Mouse (Mus musculus) neural tube, embryonic 11.5 days (tissue): ENCODE data around the gene Plekhg5. TPM values are rescaled to one million over a fixed set of nuclear protein-coding genes. Genes with fewer than 3 reads are reported as not detected.

ENCODE experiments used
- ATAC-seq: fragments of 200-750 bp; cut with Nextera tagmentation; 2 replicates; pipeline ENCODE4 v1.8.0; 2017; ENCODE audit warnings: moderate number of reproducible peaks, mild to moderate bottlenecking, moderate TSS enrichment, moderate library complexity; ENCODE audit not compliant: insufficient read depth, low FRiP score, low TSS enrichment
- DNase-seq: peaks from one replicate; pipeline ENCODE4 v3.0.0-alpha.2; 2015; ENCODE audit warnings: low spot score
- H3K27ac ChIP-seq: fragments of 300-500 bp; sonication (generic); 2 replicates; pipeline ENCODE4 v1.5.1; 2014; ENCODE audit warnings: low read depth, mild to moderate bottlenecking, low read length
- H3K27me3 ChIP-seq: fragments of 300-500 bp; sonication (generic); 2 replicates; pipeline ENCODE4 v1.6.1; 2014; ENCODE audit warnings: mild to moderate bottlenecking, low read length, mixed read lengths; ENCODE audit not compliant: control insufficient read depth, insufficient read depth
- H3K36me3 ChIP-seq: fragments of 300-500 bp; sonication (generic); 2 replicates; pipeline ENCODE4 v1.6.1; 2014; ENCODE audit warnings: mild to moderate bottlenecking, low read length, moderate library complexity, mixed read lengths; ENCODE audit not compliant: control insufficient read depth, insufficient read depth
- H3K4me1 ChIP-seq: fragments of 300-500 bp; sonication (generic); 2 replicates; pipeline ENCODE4 v1.6.1; 2014; ENCODE audit warnings: low read length, mixed read lengths; ENCODE audit not compliant: control insufficient read depth, insufficient read depth
- H3K4me2 ChIP-seq: fragments of 300-500 bp; sonication (generic); 2 replicates; pipeline ENCODE4 v1.6.1; 2014; ENCODE audit warnings: low read depth, mild to moderate bottlenecking, moderate library complexity
- H3K4me3 ChIP-seq: fragments of 300-500 bp; sonication (generic); 2 replicates; pipeline ENCODE4 v1.5.1; 2014; ENCODE audit warnings: low read depth, low read length
- H3K9ac ChIP-seq: fragments of 300-500 bp; sonication (generic); 2 replicates; pipeline ENCODE4 v1.6.1; 2014; ENCODE audit warnings: mild to moderate bottlenecking, low read length
- H3K9me3 ChIP-seq: fragments of 300-500 bp; sonication (generic); 2 replicates; pipeline ENCODE4 v1.6.1; 2016; ENCODE audit warnings: low read length; ENCODE audit not compliant: control insufficient read depth
- WGBS: fragments of 180-500 bp; shearing (Covaris S2); extraction: QIAGEN DNeasy Blood & Tissue Kit; methylation state at CpG from one replicate; pipeline ENCODE4 v1.1.7; 2014; 5-methylcytosine and 5-hydroxymethylcytosine counted together
- polyA plus RNA-seq: library from polyadenylated mRNA; unstranded; fragments of >200 nt; fragmentation: Nextera tagmentation; extraction: Ambion mirVana; gene quantifications from 2 replicates; pipeline ENCODE4 v1.2.1, GENCODE M21; 2014

The Plekhg5 gene
- polyA plus RNA-seq, 1 experiment from 2014 or later: 7.2 TPM

DNA sequence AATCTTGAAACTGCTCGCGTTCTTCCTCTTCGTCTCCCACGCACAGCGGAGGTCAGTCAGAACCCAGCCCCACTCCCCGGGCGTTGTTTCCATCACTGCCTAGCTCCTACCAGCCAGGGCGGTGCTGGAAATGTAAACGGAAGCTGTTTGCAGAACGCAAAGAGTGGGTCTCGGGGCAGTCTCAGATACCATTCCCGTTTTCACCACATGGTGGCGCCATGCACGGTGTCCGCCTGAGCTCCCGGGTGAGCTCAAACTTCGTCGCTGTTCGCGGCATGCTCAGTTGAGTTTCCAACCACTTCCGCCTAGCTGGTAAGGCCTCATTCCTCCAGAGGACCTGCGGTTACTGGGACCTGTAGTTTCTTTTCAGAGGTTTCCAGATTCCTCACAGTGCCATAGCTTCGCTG is 81.5 kb downstream of the Plekhg5 start:
- H3K27me3 ChIP-seq: peaks cover 57% of the 10 kb centered on the region
- H3K4me3 ChIP-seq: no peak overlapping the region
- under 1% methylated on average over 23 of the region's 23 CpGs for WGBS
- no peaks in the 10 kb centered on the region for H3K9me3 ChIP-seq
- H3K27ac ChIP-seq: no peak overlapping the region
- ATAC-seq (no peak), DNase-seq (peak; percentile 84)
- H3K36me3 ChIP-seq: no peaks in the 10 kb centered on the region
- peak overlapping the region; percentile 19; the same call in 1 of the 2 replicates for H3K4me2 ChIP-seq
- H3K9ac ChIP-seq: no peak overlapping the region
- 0 out of 2 replicates have a peak, but pooled peaks cover 5% of the 10 kb centered on the region for H3K4me1 ChIP-seq

GRCm38 (mm10) chr4:152155019-152155418 is 82.7 kb downstream of the Plekhg5 start:
- WGBS: 67% methylated on average over 4 of the region's 4 CpGs
- Histone ChIP-seq H3K27me3 (peaks cover 69% of the 10 kb centered on the region), H3K9me3 (no peaks in the 10 kb centered on the region), H3K4me3 (no peak overlapping the region), H3K27ac (no peak overlapping the region), H3K4me2 (no peak overlapping the region), H3K9ac (no peak overlapping the region), H3K4me1 (peaks cover 9% of the 10 kb centered on the region; the same call in 1 of the 2 replicates), H3K36me3 (no peaks in the 10 kb centered on the region)
- DNase-seq (no peak), ATAC-seq (no peak)

DNA sequence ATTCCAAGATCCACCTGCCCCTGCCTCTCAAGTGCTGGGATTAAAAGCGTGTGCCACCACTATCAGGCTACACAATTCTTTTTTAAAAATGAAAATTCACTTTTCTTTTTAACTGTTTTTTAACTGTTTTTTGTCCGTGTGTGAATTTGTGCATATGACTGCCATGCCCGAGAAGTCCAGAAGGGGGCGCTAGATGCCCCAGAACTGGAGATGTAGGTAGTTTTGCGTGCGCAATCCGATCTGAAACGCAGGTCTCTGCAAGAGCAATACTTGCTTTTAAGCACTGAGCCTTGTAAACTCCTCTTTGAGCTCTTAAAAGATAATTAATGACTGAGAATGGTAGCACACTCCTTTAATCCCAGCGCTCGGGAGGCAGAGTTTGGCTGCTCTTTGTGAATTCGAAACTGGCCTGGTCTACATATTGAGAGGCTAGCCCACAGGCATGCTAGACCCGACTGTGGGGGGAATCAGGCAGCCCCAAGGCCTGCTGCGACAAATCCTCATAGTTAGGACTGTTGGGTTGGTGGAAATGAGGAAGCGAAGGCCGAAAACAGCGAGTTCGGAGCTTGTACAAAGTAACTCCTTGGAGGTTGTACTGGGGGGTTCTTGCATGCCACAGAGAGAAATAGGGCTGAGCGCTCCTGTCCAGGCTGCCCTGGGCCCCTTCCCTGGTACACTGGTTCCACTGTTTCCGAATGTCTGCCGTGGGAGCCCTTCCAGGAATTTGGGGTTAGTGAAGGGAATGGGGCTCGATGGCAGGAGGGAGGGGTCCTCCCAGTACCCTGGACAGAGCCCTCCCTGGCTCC is 85.7 kb downstream of the Plekhg5 start:
- ATAC-seq: no peak
- no peak overlapping the region for H3K27ac ChIP-seq
- H3K9me3 ChIP-seq: no peaks in the 10 kb centered on the region
- 0 out of 2 replicates have a peak overlapping the region, but pooled peaks have one; percentile 12 for H3K4me2 ChIP-seq
- H3K36me3 ChIP-seq: no peaks in the 10 kb centered on the region
- H3K9ac ChIP-seq: no peak overlapping the region
- 14% methylated on average over 21 of the region's 21 CpGs for WGBS
- H3K4me3 ChIP-seq: no peak overlapping the region
- H3K27me3 ChIP-seq: peaks cover 60% of the 10 kb centered on the region
- peak; percentile 62 for DNase-seq
- H3K4me1 ChIP-seq: peaks cover 9% of the 10 kb centered on the region; the same call in 1 of the 2 replicates

GRCm38 (mm10) chr4:152158585-152159284 is 86.4 kb downstream of the Plekhg5 start, which contains the start of gene Hes2:
Hes2 (plus strand) TSS chr4:152158867.
- Histone ChIP-seq H3K9ac (no peak within 1 kb of the TSS), H3K27ac (no peak within 1 kb of the TSS), H3K36me3 (no peaks in the 10 kb centered on the region), H3K27me3 (peaks cover 53% of the 10 kb centered on the region), H3K4me3 (0 out of 2 replicates have a peak within 1 kb of the TSS, but pooled peaks have one; percentile 6), H3K9me3 (no peaks in the 10 kb centered on the region), H3K4me2 (0 out of 2 replicates have a peak within 1 kb of the TSS, but pooled peaks have one; percentile 12), H3K4me1 (peaks cover 9% of the 10 kb centered on the region; the same call in 1 of the 2 replicates)
- peak; percentile 23 for DNase-seq
- ATAC-seq: no peak
- 2% methylated on average over 35 of the region's 35 CpGs for WGBS

GRCm38 (mm10) chr4:152159285-152159678 is 87.0 kb downstream of the Plekhg5 start:
- no peak overlapping the region for H3K9ac ChIP-seq
- DNase-seq: no peak

GRCm38 (mm10) chr4:152160748-152161147 is 88.5 kb downstream of the Plekhg5 start:
- Histone ChIP-seq H3K36me3 (no peaks in the 10 kb centered on the region), H3K4me3 (no peak overlapping the region), H3K9ac (no peak overlapping the region), H3K4me1 (peaks cover 9% of the 10 kb centered on the region; the same call in 1 of the 2 replicates), H3K9me3 (no peaks in the 10 kb centered on the region), H3K27ac (no peak overlapping the region), H3K4me2 (no peak overlapping the region), H3K27me3 (peaks cover 49% of the 10 kb centered on the region)
- ATAC-seq (no peak), DNase-seq (no peak)
- WGBS: 40% methylated on average over 4 of the region's 4 CpGs

More at GRCm38 (mm10) chr4:152159285-152159678, 87.0 kb downstream of the Plekhg5 start:
- ATAC-seq: no peak
- no peaks in the 10 kb centered on the region for H3K36me3 ChIP-seq
- 0 out of 2 replicates have a peak overlapping the region, but pooled peaks have one; percentile 6 for H3K4me3 ChIP-seq
- no peak overlapping the region for H3K27ac ChIP-seq
- no peaks in the 10 kb centered on the region for H3K9me3 ChIP-seq
- 2% methylated on average over 19 of the region's 19 CpGs for WGBS
- peaks cover 49% of the 10 kb centered on the region for H3K27me3 ChIP-seq
- H3K4me1 ChIP-seq: peaks cover 9% of the 10 kb centered on the region; the same call in 1 of the 2 replicates
- H3K4me2 ChIP-seq: 0 out of 2 replicates have a peak overlapping the region, but pooled peaks have one; percentile 10

DNA sequence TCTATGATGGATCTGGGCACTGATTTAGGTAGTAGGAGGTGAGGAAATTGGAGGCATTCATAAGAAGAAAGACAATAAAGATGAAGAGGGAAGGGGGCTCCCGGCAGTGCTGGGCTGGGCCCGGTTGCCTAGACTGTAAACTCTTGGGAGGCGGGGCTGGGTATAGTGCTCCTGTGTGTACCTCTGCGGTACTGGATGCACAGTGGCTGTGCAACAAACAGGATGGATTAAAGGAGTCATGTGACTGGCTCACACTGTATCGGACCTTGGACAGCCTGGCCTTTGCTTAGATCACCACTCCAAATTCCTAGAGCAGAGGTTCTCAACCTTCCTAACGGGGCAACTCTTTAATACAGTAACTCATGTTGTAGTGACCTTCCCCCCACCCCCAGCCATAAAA is 89.3 kb downstream of the Plekhg5 start:
- DNase-seq: no peak
- Histone ChIP-seq H3K4me1 (peaks cover 9% of the 10 kb centered on the region; the same call in 1 of the 2 replicates), H3K27ac (no peak overlapping the region), H3K36me3 (no peaks in the 10 kb centered on the region), H3K9me3 (no peaks in the 10 kb centered on the region), H3K9ac (no peak overlapping the region), H3K4me2 (no peak overlapping the region), H3K4me3 (no peak overlapping the region), H3K27me3 (peaks cover 49% of the 10 kb centered on the region)
- no peak for ATAC-seq
- 72% methylated on average over 6 of the region's 6 CpGs for WGBS

DNA sequence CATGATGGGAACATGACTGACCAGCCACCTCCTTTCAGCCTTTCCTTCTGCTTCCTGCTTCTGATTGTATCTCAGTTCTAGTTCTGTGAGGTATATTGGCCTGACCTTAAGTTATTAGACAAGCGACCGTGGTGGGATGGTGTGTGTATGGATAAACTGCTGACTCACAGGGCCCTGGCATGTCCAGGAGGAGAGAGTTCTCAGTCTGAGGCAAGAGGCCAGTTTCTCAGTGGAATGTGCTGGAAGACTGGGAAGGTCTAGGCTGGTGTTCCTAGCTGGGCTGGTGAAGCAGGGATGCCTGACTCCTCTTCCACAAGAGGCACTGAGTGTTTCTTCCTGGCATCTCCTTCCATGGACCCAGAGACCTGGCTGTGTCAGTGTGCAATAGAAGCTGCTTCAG is 90.5 kb downstream of the Plekhg5 start:
- peaks cover 41% of the 10 kb centered on the region for H3K27me3 ChIP-seq
- H3K9ac ChIP-seq: no peak overlapping the region
- DNase-seq: no peak
- no peaks in the 10 kb centered on the region for H3K9me3 ChIP-seq
- H3K27ac ChIP-seq: no peak overlapping the region
- 88% methylated on average over 2 of the region's 2 CpGs for WGBS
- peaks cover 9% of the 10 kb centered on the region; the same call in 1 of the 2 replicates for H3K4me1 ChIP-seq
- no peak overlapping the region for H3K4me2 ChIP-seq
- no peak overlapping the region for H3K4me3 ChIP-seq
- ATAC-seq: no peak
- H3K36me3 ChIP-seq: no peaks in the 10 kb centered on the region
